Mouse (Mus musculus) mesoderm, embryonic 11.5 days (tissue): ENCODE results near the gene Bst2.
A peak's percentile ranks its signal among the peaks of the same experiment; 100 is the strongest.

ENCODE experiments used
- DNase-seq: peaks from one replicate; pipeline ENCODE4 v3.0.0-alpha.2; 2012; ENCODE audit warnings: low read depth, low spot score

Gene Bst2

GRCm38 (mm10) chr8:71485142-71486135 lies 51.8 kb downstream of the Bst2 start, which contains the start of gene Ano8:
Gene Ano8, minus strand, starts transcription at chr8:71485963.
- DNase-seq = peak; percentile 84

- no peak for DNase-seq
These were observed 52.5 kb downstream of the Bst2 start for GRCm38 (mm10) chr8:71484736-71485135.
